Mouse (Mus musculus): Measurements from ENCODE around the gene Selenow.
"Not testable (repeated sequence)": the region's sequence is repeated elsewhere in the genome, so short reads cannot be mapped to it uniquely, and the experiment has no call there.

Selenow gene

DNA sequence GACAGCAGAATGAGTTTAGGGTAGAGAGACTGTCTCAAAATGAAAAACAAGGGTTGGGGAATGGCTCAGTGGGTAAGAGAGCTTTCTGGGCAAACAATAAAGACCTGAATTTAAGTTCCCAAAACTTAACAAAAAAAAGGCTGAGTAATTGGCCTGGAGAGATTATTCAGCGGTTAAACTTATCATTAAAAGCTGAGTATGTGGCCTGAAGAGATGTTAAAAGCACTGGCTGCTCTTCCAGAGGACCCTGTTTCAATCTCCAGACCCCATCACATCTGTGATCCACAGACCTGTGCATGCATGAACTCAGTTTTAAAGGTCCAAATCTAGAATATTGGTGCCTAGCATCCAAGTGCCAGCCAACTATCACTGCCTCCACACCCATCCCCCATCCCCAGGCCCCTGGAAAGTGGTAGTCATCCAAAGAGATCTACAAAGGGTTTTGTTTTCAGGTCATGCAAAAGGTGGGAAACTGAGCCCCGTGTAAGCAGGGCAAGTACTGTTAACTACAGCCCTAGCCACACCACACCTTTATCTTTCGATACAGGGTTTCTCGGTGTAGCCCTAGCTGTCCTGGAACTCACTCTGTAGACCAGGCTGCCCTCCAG, 25.6 kb upstream of the Selenow start:
- DNase-seq (ENCODE audit: extremely low spot score, low spot score), result no peak

DNA sequence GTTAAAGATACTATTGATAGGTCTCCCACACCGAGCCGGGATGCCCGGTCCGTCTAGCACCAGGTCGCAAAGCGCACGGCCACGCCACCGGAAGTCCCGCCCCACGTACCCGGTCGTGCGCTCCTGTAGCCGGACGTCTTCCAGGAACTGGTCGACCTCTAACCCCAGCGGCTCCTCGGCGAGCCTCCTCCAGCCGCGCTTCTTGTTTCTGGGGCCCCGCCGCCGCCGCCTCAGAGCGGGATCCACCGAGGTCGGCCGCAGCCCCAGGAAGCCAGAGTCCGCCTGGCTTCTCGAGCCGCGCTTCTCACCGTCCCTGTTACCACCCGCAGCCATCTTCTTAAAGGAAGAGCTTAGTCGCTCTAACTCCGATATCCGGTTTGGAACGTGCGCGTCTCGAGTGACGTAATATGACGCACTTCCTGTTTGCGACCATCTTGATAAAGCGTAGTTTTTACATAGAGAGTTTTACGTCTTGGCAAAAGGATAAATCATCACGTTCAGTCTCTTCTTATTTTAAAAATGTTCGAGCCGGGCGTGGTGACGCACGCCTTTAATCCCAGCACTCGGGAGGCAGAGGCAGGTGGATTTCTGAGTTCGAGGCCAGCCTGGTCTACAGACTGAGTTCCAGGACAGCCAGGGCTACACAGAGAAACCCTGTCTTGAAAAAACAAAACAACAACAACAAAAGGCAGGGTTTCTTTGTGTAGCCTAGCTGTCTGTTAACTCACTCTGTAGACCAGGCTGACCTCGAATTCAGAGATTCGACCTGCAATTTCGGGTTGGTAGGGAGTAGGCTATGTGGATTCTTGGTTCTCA, 23.7 kb upstream of the Selenow start, which contains the start of gene Nop53:
Gene Nop53, minus strand, starts transcription at position 354 of the 816 bp plus-strand sequence.
- peak; percentile 96 for DNase-seq (ENCODE audit: extremely low spot score, low spot score)

DNA sequence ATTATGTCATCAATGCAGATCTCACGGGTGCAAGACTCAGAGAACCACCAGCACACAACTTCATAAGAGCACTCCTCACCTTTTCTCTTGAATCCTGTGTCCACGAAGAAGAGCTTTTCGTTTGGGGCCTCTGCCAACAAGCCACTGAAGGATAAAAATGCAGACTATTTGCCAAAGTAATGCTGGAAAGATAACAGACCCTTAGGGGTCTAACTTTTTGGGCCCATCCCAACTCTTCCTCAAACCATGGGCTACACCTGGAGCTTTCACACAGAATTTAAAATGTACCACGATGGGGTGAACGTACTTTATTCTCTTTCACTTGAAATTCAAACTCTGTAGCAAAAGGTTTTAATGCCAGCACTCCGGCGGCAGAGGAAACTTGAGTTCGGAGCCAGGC, 23.0 kb upstream of the Selenow start:
- no peak for DNase-seq (ENCODE audit: extremely low spot score, low spot score)

DNA sequence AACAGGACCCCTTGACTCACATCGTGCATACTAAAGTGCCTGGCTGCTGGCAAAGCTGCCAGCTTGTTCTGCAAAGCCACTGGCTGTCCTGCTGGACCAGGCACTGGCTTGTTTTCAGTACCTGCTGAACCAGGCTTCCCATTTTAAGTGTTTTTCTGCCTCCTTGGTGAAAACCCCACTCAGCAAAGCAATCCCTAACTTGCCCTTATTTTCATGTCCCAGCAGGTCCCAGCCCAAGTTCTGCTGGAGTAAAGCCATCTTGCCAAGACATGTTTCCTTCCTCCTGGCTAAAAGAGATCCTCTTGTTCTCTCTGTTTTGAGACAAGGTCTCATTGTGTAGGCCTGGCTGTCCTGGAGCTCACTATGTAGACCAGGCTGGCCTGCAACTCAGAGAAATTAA, 22.1 kb upstream of the Selenow start:
- DNase-seq (ENCODE audit: extremely low spot score, low spot score), result no peak

DNA sequence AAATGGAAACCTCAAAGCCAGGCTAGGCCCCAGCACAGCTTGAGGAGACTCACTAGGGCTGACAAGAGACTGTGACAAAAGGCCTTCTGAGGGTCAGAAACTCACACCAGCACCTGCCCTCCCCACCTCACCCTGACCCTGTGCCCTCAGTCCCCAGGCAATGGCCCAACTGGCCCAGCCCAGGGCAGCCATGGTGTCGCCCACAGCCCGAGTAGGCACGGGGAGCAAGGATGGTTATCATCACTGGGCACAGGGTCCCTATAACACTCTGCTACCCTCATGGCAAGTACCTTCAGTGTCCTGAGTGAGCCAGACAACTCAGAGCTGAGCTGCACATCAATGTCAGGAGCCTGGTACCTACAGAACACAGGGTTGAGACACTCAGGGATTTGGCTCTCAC, 16.4 kb upstream of the Selenow start:
- DNase-seq (ENCODE audit: extremely low spot score, low spot score), result no peak

DNA sequence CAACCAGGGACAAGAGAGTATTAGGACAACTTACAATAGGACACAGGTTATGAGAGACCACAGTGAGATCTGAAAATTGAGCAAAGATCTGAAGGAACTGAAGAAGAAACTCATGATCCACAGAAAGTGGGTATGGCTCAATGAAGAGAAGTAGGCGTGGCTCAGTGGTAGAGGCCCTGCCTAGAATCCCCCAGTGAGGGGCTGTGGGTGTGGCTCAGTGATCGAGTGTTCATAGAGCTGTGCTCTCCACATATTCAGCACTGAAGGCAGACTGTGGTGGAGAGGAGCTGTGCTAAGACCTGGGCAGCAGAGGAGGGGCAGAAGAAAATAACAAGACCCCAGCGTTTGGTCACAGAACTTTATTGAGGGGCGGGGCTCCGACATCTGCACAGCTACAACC, 15.3 kb upstream of the Selenow start:
- no peak for DNase-seq (ENCODE audit: extremely low spot score, low spot score)

DNA sequence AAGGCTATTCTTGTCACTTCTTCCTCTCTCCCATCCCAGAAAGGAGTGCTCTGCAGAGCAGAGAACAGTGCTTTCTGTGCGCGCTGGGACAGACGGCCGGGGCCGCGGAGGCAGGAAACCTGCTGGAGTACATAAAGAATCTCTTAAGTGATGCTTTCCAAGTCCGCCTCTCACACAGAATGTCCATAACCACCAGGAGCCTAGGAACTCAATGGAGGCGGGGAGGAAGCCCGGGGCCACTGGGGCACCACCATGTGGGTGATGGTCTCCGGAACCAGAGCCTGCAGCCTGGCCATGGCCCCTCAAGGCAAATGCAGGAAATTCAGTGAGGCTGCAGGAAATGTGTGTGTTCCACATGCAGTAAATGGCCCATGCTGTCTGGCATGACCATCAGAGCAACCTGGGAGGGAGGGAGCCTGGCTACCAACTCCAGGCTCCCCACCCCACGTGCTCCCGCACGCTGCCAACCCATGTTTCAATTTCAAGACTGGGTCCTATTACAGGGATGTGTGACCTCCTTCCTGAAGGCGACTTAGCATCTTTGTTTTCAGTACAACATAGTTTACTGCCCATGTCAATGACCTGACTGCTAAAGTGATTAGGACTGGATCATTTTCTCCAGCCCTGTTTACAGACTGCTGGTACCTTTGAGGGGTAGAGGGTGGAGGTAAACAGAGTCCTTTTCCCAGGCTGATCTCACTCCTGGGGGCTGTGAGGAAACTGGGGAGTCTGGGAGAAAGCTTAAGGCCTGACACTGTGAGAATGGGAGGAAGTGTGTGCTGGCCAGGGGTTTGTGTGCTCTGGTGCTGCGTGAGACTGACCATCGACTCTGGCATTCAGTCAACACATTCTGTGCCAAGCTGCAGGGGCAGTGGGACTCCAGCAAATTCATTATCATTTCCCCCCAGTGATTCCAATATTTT, 11.5 kb upstream of the Selenow start:
- DNase-seq (ENCODE audit: extremely low spot score, low spot score), result no peak

DNA sequence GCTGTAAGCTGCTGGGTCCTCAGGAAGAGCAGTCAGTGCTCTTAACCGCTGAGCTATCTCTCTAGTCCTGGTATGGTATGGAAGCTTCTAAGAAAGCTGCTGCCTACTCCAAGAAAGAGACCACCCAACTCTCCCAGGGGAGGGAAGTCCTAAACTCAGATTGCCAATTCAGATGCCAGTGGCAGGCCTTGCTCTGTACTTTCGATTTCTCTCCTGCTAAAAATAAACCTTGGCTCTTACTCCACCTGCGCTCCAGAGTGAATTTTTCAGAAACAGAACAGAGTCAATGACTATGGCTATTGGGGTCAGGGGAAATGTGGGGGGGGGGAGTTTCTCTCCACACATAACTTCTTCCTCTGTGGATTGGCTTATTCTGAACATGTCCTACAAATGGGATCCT, 9.4 kb upstream of the Selenow start:
- DNase-seq (ENCODE audit: extremely low spot score, low spot score), result no peak

DNA sequence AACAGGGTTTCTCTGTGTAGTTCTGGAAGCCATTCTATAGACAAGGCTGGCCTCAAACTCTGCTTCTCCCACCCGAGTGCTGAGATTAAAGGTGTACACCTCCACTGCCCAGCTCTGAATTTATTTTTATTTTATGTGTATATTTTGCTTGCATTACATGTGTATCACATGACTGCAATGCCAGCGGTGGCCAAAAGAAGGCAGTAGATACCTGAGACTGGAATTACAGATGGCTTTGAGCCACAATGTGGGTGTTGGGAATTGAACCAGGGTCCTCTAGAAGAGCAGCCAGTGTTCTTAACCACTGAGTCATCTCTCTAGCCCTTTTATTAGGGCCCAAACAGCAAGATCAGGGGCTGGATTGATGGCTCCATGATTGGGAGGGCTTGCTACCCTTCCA, 8.3 kb upstream of the Selenow start:
- no peak for DNase-seq (ENCODE audit: extremely low spot score, low spot score)

DNA sequence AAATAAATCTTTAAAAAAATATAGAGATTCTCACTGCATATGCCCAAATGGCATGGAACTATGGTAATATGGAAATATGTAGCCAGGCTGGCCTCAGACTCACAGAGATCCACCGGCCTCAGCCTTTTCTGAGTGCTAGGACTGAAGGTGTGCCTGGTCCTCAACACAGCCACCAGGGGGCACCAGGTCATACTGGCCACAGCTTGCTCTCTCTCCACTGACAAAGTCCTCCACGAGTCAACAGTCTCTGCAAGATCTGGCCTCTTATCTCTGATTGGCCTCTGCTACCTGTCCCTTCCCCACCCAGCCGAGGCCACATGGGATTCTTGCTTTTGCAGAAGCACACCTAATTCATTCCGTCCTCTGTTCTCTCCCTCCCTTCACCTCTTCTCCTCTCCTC, 7.7 kb upstream of the Selenow start:
- peak; percentile 32 for DNase-seq (ENCODE audit: extremely low spot score, low spot score)

DNA sequence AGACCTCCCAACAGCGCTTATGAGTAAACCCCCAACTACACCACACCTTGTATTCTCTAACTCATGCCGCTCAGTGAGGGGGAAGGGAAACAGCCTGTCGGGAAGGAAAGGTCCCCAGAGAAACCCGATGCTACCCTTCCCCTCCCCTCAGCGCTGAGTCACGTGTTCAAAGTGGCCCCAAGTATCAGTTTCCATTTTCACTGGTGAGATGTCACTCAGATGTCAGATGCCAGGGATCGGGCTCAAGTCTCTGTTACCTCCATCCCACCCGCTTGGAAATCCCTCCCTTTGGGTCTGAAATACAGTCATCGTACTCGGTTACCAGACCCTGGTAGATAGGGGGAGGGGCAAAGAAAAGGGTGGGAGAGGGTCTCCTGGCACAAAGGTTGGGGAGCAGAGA, 406 bp downstream of the Selenow start:
- DNase-seq (ENCODE audit: extremely low spot score, low spot score), result no peak

DNA sequence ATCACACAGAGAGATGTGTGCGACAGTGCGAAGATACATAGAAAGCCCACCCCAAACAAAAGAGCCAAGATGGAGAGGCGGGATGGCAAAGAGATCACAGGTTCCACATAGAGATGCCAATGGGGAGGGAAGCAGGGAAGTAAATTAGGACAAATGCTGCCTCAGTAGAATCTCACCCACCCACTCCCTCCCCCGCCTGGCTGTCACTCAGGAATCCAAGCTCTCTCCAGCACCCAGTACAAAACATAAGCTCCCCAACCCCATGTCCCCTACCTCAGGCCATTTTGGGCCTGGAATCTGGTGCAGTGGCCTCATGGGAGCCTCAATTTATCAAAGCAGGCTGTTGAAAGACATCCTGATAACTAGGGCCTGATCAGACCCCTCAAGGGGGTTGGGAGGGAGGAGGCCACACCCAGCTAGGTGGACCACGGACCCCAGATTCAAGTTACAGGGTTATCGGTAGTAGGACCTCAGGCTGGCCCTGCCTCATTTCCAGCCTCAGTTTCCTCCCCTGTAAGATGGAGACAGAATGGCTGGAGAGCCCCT, 1.5 kb downstream of the Selenow start:
- no peak for DNase-seq (ENCODE audit: extremely low spot score, low spot score)

DNA sequence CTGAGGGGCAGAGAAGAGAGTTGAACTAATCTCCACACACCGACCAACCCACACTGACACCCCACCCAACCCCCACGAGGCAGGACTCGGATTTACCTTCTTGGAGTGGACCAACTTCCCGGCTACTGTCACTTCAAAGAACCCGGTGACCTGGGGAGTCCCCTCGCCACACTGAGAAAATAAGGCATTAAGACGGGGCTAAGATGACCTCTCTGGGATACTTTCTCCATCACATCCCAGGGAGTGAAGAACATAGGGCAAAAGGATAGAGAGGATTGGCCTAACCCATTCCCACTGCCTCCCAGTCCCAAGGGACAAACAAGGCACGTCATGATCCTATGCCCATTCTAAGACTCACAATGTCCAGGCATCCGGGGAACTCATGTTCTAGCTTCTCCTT, 2.3 kb downstream of the Selenow start:
- no peak for DNase-seq (ENCODE audit: extremely low spot score, low spot score)

DNA sequence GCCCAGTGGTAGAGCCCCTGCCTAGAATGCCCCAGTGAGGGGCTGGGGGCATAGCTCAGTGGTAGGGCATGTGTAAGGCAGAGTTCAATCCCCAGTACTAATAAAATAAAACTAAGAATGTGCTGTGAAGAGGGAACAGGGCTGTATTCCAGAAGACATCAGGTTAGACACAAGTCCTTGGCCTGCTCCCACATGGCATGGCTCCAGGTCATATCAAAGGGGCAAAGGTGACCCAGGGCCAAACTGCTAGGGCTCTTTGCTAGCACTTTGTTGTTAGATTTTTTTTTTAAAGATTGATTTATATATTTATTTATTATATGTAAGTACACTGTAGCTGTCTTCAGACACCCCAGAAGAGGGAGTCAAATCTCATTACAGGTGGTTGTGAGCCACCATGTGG, 3.8 kb downstream of the Selenow start:
- no peak for DNase-seq (ENCODE audit: extremely low spot score, low spot score)

DNA sequence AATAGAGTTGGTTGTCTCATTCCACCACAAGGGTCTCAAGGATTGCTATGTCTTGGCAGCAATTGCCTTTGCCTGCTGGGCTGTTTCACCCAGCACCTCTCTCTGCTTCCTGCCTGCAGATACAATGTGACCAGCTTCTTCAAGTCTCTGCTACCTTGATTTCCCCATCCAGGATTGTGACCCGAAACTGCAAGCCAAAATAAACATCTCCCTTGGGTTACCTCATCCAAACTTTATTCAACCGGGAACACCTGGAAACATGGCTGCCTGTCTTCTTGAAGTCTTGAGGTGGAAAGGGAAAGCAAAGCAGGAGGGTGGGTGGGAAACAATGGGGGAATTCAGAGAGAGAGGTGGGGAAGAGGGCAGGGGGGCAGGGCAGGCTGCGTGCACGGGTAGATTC, 5.2 kb downstream of the Selenow start:
- no peak for DNase-seq (ENCODE audit: extremely low spot score, low spot score)

DNA sequence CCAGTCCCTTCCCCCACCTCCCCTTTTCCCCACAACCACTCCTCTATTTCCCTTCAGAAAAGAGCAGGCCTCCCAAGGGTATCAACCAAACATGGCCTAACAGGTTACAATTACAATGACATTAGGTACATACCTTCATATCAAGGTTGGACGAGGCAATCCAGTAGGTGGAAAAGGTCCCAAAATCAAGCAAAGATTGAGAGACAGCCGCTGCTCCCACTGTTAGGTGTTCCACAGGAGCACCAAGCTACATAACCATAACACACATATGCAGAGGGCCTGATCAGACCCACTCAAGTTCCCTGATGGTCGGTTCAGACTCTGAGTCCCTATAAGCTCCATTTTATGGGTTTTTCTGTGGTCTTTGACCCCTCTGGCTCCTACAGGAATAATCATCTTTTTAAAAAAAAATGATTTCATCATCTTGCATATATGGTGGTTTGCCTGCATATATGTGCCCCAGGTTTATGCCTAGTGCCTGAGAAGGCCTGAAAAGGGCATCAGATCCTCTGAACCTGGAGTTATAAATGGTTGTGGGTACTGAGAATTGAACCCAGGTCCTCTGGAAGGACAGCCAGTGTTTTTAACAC, 6.0 kb downstream of the Selenow start:
- no peak for DNase-seq (ENCODE audit: extremely low spot score, low spot score)

DNA sequence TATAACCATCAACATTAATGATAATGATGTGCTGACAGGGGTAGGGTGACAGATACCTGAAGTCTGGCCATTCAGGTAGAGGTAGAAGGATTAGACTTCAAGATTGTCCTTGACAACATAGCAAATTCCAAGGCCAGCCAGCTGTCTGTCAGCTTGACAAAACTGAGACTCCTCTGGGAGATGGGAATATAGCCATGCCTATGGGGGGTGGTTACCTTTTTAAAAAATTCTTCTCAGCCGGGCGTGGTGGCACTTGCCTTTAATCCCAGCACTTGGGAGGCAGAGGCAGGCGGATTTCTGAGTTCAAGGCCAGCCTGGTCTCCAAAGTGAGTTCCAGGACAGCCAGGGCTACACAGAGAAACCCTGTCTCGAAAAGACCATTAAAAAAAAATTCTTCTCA, 6.5 kb downstream of the Selenow start:
- not testable (repeated sequence) for DNase-seq (ENCODE audit: extremely low spot score, low spot score)

DNA sequence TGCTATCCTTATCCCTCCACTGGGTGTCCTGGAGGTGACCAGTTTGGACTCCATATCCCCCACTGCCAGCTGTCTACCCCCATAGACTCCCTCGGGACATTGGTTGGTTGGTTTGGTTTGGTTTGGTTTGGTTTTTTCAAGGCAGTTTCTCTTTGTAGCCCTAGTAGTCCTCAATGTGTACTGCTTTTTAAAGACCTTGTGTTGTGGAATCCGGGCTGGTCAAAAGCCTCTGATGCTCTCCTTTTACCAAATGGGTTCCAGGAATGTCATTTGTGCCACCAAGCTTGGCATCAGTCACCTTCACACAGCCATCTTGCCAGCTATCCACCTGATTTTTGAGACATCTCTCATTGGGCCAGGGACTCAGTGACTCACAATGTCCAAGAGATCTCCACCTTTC, 7.5 kb downstream of the Selenow start:
- no peak for DNase-seq (ENCODE audit: extremely low spot score, low spot score)

DNA sequence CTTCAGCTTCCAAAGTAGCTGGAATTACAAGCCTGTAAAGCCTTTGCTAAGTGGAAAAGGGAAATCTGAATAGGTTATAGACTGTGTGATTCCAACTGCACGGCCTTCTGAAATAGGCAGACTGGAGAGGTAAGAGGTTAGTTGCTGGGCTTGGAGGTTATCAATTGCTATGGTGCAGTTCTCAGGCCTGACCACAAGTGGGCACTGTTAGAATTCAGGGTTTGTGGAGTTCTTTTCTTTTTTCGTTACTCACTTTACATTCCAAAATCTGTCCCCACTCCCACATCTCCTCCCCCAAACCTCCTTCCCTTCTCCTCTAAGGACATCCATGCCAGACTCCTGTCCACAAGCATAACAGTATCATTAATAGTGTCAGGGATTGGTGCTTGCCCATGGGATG, 8.0 kb downstream of the Selenow start:
- peak; percentile 42 for DNase-seq (ENCODE audit: extremely low spot score, low spot score)

DNA sequence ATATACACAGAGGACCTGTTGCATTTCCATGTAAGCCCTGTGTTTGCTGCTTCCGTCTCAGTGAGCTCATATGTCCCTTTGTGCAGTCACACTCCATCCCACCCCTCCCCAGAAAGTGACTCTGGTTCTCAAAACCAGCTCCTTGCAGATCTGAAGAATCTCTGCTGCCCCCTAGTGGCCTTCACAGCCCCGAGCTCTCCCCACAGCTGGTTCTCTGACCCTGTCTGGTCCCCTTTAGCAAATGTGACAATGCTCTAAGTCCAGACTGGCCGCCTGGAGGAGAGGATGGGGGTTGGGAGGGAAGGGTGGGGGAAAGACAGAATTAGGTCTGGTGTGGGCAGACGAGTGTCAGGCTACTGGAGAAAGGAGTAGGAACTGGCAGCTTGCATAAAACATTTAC, 10.0 kb downstream of the Selenow start:
- peak; percentile 86 for DNase-seq (ENCODE audit: extremely low spot score, low spot score)

DNA sequence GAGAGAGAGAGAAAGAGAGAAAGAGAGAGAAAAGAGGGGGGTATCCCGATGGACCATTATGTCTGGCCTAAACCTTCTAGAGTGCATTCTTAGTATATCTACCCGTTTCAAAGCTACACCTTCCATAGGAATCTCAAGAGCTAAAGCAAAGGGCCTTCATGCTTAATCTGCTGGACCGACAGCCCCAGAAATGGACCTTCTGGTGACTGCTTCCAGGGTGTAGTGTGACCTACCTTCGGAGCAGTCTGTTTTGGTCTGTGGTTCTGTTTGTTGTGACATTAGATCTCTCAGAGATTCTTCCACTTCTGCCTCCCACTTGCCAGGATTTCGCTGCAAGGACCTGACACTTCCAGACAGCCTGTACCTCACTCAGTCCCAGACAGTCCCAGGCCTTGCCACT, 11.7 kb downstream of the Selenow start:
- DNase-seq (ENCODE audit: extremely low spot score, low spot score), result no peak
